Mouse (Mus musculus): ENCODE results near the gene Ptch2. TPM values are rescaled to one million over a fixed set of nuclear protein-coding genes. Genes with fewer than 3 reads are reported as not detected.

Ptch2 gene
- polyA plus RNA-seq, 1 experiment from 2014 or later: 1.3 TPM

- no peaks in the 10 kb centered on the region for H3K36me3 ChIP-seq (ENCODE audit: control insufficient read depth, insufficient read depth, low read length)
- no peak overlapping the region for H3K9ac ChIP-seq (ENCODE audit: low read length)
- H3K4me2 ChIP-seq (replicated peaks; ENCODE audit: low read depth): no peak overlapping the region
- H3K9me3 ChIP-seq (ENCODE audit: control insufficient read depth, low read length): no peaks in the 10 kb centered on the region
- H3K27ac ChIP-seq (replicated peaks): no peak overlapping the region
- no peaks in the 10 kb centered on the region for H3K27me3 ChIP-seq (ENCODE audit: control insufficient read depth, insufficient read depth, low read length)
- H3K4me1 ChIP-seq (replicated peaks; ENCODE audit: control insufficient read depth, insufficient read depth): no peaks in the 10 kb centered on the region
- no peak for ATAC-seq (ENCODE audit: low FRiP score, low TSS enrichment)
- no peak for TF ChIP-seq CTCF (IDR thresholded peaks at IDR 0.05; ENCODE audit: low read depth)
- no peak for TF ChIP-seq EP300 (optimal IDR thresholded peaks at IDR 0.05)
- WGBS: 60% methylated on average over 15 of the region's 17 CpGs
- no peak overlapping the region for H3K4me3 ChIP-seq (ENCODE audit: low read depth, low read length)
- no peak for DNase-seq (ENCODE audit: low spot score)
These were observed 42.7 kb downstream of the Ptch2 start for GRCm38 (mm10) chr4:117138295-117139216.

- 0% methylated on average over 2 of the region's 2 CpGs for WGBS
- H3K9me3 ChIP-seq (ENCODE audit: control insufficient read depth, low read length): no peaks in the 10 kb centered on the region
- no peak overlapping the region for H3K9ac ChIP-seq (ENCODE audit: low read length)
- H3K36me3 ChIP-seq (ENCODE audit: control insufficient read depth, insufficient read depth, low read length): no peaks in the 10 kb centered on the region
- no peak overlapping the region for H3K27ac ChIP-seq (replicated peaks)
- H3K27me3 ChIP-seq (ENCODE audit: control insufficient read depth, insufficient read depth, low read length): no peaks in the 10 kb centered on the region
- DNase-seq (ENCODE audit: low spot score): peak; percentile 52
- TF ChIP-seq CTCF (IDR thresholded peaks at IDR 0.05; ENCODE audit: low read depth) (peak; percentile 86), EP300 (optimal IDR thresholded peaks at IDR 0.05) (no peak)
- no peak overlapping the region for H3K4me3 ChIP-seq (ENCODE audit: low read depth, low read length)
- no peak overlapping the region for H3K4me2 ChIP-seq (replicated peaks; ENCODE audit: low read depth)
- ATAC-seq (ENCODE audit: low FRiP score, low TSS enrichment): no peak
- H3K4me1 ChIP-seq (replicated peaks; ENCODE audit: control insufficient read depth, insufficient read depth): no peaks in the 10 kb centered on the region
These were observed 43.3 kb downstream of the Ptch2 start for GRCm38 (mm10) chr4:117139217-117139612.

GRCm38 (mm10) chr4:117140613-117141012 lies 44.7 kb downstream of the Ptch2 start:
- H3K9ac ChIP-seq (ENCODE audit: low read length): no peak overlapping the region
- H3K27ac ChIP-seq (replicated peaks): no peak overlapping the region
- H3K9me3 ChIP-seq (ENCODE audit: control insufficient read depth, low read length): no peaks in the 10 kb centered on the region
- H3K4me2 ChIP-seq (replicated peaks; ENCODE audit: low read depth): no peak overlapping the region
- no peaks in the 10 kb centered on the region for H3K4me1 ChIP-seq (replicated peaks; ENCODE audit: control insufficient read depth, insufficient read depth)
- no peaks in the 10 kb centered on the region for H3K36me3 ChIP-seq (ENCODE audit: control insufficient read depth, insufficient read depth, low read length)
- 38% methylated on average over 4 of the region's 4 CpGs for WGBS
- no peak for ATAC-seq (ENCODE audit: low FRiP score, low TSS enrichment)
- peak; percentile 67 for TF ChIP-seq CTCF (IDR thresholded peaks at IDR 0.05; ENCODE audit: low read depth)
- TF ChIP-seq EP300 (optimal IDR thresholded peaks at IDR 0.05): no peak
- H3K27me3 ChIP-seq (ENCODE audit: control insufficient read depth, insufficient read depth, low read length): no peaks in the 10 kb centered on the region
- DNase-seq (ENCODE audit: low spot score): no peak
- no peak overlapping the region for H3K4me3 ChIP-seq (ENCODE audit: low read depth, low read length)

- TF ChIP-seq EP300 (optimal IDR thresholded peaks at IDR 0.05) (no peak), CTCF (IDR thresholded peaks at IDR 0.05; ENCODE audit: low read depth) (no peak)
- Histone ChIP-seq H3K27ac (replicated peaks) (no peak overlapping the region), H3K9ac (ENCODE audit: low read length) (no peak overlapping the region), H3K4me2 (replicated peaks; ENCODE audit: low read depth) (no peak overlapping the region), H3K4me3 (ENCODE audit: low read depth, low read length) (no peak overlapping the region), H3K9me3 (ENCODE audit: control insufficient read depth, low read length) (no peaks in the 10 kb centered on the region), H3K27me3 (ENCODE audit: control insufficient read depth, insufficient read depth, low read length) (no peaks in the 10 kb centered on the region), H3K36me3 (ENCODE audit: control insufficient read depth, insufficient read depth, low read length) (no peaks in the 10 kb centered on the region), H3K4me1 (replicated peaks; ENCODE audit: control insufficient read depth, insufficient read depth) (no peaks in the 10 kb centered on the region)
- ATAC-seq (ENCODE audit: low FRiP score, low TSS enrichment) (no peak), DNase-seq (ENCODE audit: low spot score) (no peak)
- WGBS: 45% methylated on average over 7 of the region's 7 CpGs
These were observed 47.1 kb downstream of the Ptch2 start for GRCm38 (mm10) chr4:117143023-117143422.

GRCm38 (mm10) chr4:117145248-117145647 lies 49.4 kb downstream of the Ptch2 start:
- WGBS: 93% methylated on average over 13 of the region's 13 CpGs
- Histone ChIP-seq H3K9me3 (ENCODE audit: control insufficient read depth, low read length) (no peaks in the 10 kb centered on the region), H3K9ac (ENCODE audit: low read length) (no peak overlapping the region), H3K4me3 (ENCODE audit: low read depth, low read length) (no peak overlapping the region), H3K27me3 (ENCODE audit: control insufficient read depth, insufficient read depth, low read length) (no peaks in the 10 kb centered on the region), H3K27ac (replicated peaks) (no peak overlapping the region), H3K4me1 (replicated peaks; ENCODE audit: control insufficient read depth, insufficient read depth) (no peaks in the 10 kb centered on the region), H3K4me2 (replicated peaks; ENCODE audit: low read depth) (no peak overlapping the region), H3K36me3 (ENCODE audit: control insufficient read depth, insufficient read depth, low read length) (peaks cover 2% of the 10 kb centered on the region)
- TF ChIP-seq EP300 (optimal IDR thresholded peaks at IDR 0.05) (no peak), CTCF (IDR thresholded peaks at IDR 0.05; ENCODE audit: low read depth) (no peak)
- DNase-seq (ENCODE audit: low spot score): no peak
- no peak for ATAC-seq (ENCODE audit: low FRiP score, low TSS enrichment)

GRCm38 (mm10) chr4:117146176-117146575 lies 50.3 kb downstream of the Ptch2 start:
- Histone ChIP-seq H3K36me3 (ENCODE audit: control insufficient read depth, insufficient read depth, low read length) (peaks cover 6% of the 10 kb centered on the region), H3K9ac (ENCODE audit: low read length) (no peak overlapping the region), H3K27ac (replicated peaks) (no peak overlapping the region), H3K27me3 (ENCODE audit: control insufficient read depth, insufficient read depth, low read length) (no peaks in the 10 kb centered on the region), H3K4me1 (replicated peaks; ENCODE audit: control insufficient read depth, insufficient read depth) (no peaks in the 10 kb centered on the region), H3K4me2 (replicated peaks; ENCODE audit: low read depth) (no peak overlapping the region), H3K9me3 (ENCODE audit: control insufficient read depth, low read length) (no peaks in the 10 kb centered on the region), H3K4me3 (ENCODE audit: low read depth, low read length) (no peak overlapping the region)
- no peak for TF ChIP-seq EP300 (optimal IDR thresholded peaks at IDR 0.05)
- TF ChIP-seq CTCF (IDR thresholded peaks at IDR 0.05; ENCODE audit: low read depth): peak; percentile 98
- ATAC-seq (ENCODE audit: low FRiP score, low TSS enrichment) (peak; percentile 55), DNase-seq (ENCODE audit: low spot score) (peak; percentile 94)
- 39% methylated on average over 15 of the region's 15 CpGs for WGBS

Measured in stomach, postnatal 0 days (tissue).